ENCODE assay signal across 21 mouse cellular contexts in the genomic region with DNA sequence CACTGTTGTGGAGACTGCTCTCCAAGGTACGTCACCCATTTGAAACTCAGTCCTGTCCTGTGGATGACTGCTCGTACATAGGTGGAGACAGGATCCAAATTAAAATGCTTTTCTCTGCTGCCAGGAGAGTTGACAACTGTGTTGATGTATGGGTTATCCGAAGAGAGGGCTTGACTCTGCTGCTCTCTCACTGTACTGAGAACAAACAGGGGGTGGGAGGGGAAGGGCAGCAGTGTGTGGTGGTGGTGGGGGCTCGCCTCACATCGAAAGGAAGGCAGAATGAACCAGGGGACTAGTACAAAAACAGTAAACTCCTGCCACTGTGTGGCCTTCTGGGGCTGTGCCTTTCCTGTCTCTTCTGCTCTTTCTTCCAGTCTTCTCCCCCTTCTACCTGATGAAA.
DNase-seq lines count a peak whose midpoint lies in the region; ATAC-seq and TF ChIP-seq lines count a peak whose summit lies in the region.
"Had no signal": no experiment of that assay in that cellular context is flagged by ENCODE, and none has a peak within 500 bp of the region (broad histone marks: within the 10 kb centered on the region; RNA-seq: fewer than 3 reads in every experiment).

No protein-coding gene starts in this region.

- TF ChIP-seq CTCF in kidney, postnatal 0 days (IDR thresholded peaks at IDR 0.05; ENCODE audit: low read depth) = 0 out of 2 replicates have a peak, but pooled peaks have one; percentile 16

- no peaks in the 10 kb centered on the region for H3K9me3 ChIP-seq in hindbrain, embryonic 15.5 days
- no peaks in the 10 kb centered on the region for H3K9me3 ChIP-seq in hindbrain, embryonic 10.5 days
- H3K9me3 ChIP-seq in kidney, postnatal 0 days (replicated peaks; ENCODE audit: low read length) = no peaks in the 10 kb centered on the region
- H3K9me3 ChIP-seq in neural tube, embryonic 11.5 days (ENCODE audit: control insufficient read depth, low read length) = no peaks in the 10 kb centered on the region
- H3K9me3 ChIP-seq in neural tube, embryonic 15.5 days (replicated peaks) = no peaks in the 10 kb centered on the region
- H3K9me3 ChIP-seq: embryonic facial prominence, embryonic 12.5 days; limb, embryonic 10.5 days; megakaryocyte, embryonic 14.5 days had no signal

- WGBS in hindbrain, embryonic 15.5 days = 51% methylated on average over 5 of the region's 5 CpGs
- WGBS in hindbrain, embryonic 10.5 days = 50% methylated on average over 5 of the region's 5 CpGs
- 22% methylated on average over 5 of the region's 5 CpGs for WGBS in kidney, postnatal 0 days
- 63% methylated on average over 5 of the region's 5 CpGs for WGBS in neural tube, embryonic 11.5 days
- WGBS in neural tube, embryonic 15.5 days = 51% methylated on average over 5 of the region's 5 CpGs

- no peaks in the 10 kb centered on the region for H3K27me3 ChIP-seq in hindbrain, embryonic 15.5 days
- H3K27me3 ChIP-seq in hindbrain, embryonic 10.5 days (ENCODE audit: insufficient read depth, poor library complexity, severe bottlenecking) = no peaks in the 10 kb centered on the region
- no peaks in the 10 kb centered on the region for H3K27me3 ChIP-seq in kidney, postnatal 0 days (ENCODE audit: insufficient read depth, low read length)
- H3K27me3 ChIP-seq in neural tube, embryonic 11.5 days (ENCODE audit: control insufficient read depth, insufficient read depth, low read length) = no peaks in the 10 kb centered on the region
- H3K27me3 ChIP-seq in neural tube, embryonic 15.5 days (replicated peaks) = no peaks in the 10 kb centered on the region
- H3K27me3 ChIP-seq: embryonic facial prominence, embryonic 12.5 days; megakaryocyte, embryonic 14.5 days had no signal

- no peaks in the 10 kb centered on the region; the same call in none of the 2 replicates for H3K4me1 ChIP-seq in hindbrain, embryonic 15.5 days (replicated peaks)
- H3K4me1 ChIP-seq in hindbrain, embryonic 10.5 days (replicated peaks) = peaks cover 28% of the 10 kb centered on the region
- H3K4me1 ChIP-seq in kidney, postnatal 0 days (replicated peaks; ENCODE audit: insufficient read depth, low read length) = no peaks in the 10 kb centered on the region
- H3K4me1 ChIP-seq in neural tube, embryonic 11.5 days (ENCODE audit: control insufficient read depth, insufficient read depth, low read length) = no peaks in the 10 kb centered on the region
- H3K4me1 ChIP-seq in neural tube, embryonic 15.5 days = peaks cover 14% of the 10 kb centered on the region
- H3K4me1 ChIP-seq: embryonic facial prominence, embryonic 12.5 days had no signal

- H3K36me3 ChIP-seq in hindbrain, embryonic 15.5 days = no peaks in the 10 kb centered on the region
- H3K36me3 ChIP-seq in hindbrain, embryonic 10.5 days = no peaks in the 10 kb centered on the region
- H3K36me3 ChIP-seq in kidney, postnatal 0 days (ENCODE audit: insufficient read depth, low read length) = no peaks in the 10 kb centered on the region
- no peaks in the 10 kb centered on the region for H3K36me3 ChIP-seq in neural tube, embryonic 11.5 days (ENCODE audit: control insufficient read depth, insufficient read depth, low read length)
- no peaks in the 10 kb centered on the region for H3K36me3 ChIP-seq in neural tube, embryonic 15.5 days
- H3K36me3 ChIP-seq: embryonic facial prominence, embryonic 12.5 days; limb, embryonic 10.5 days had no signal

- no peak overlapping the region for H3K4me2 ChIP-seq in hindbrain, embryonic 15.5 days
- no peak overlapping the region for H3K4me2 ChIP-seq in kidney, postnatal 0 days (ENCODE audit: low read length)
- H3K4me2 ChIP-seq in neural tube, embryonic 11.5 days (ENCODE audit: low read depth) = no peak overlapping the region
- H3K4me2 ChIP-seq in neural tube, embryonic 15.5 days = no peak overlapping the region
- H3K4me2 ChIP-seq: embryonic facial prominence, embryonic 12.5 days had no signal

- peak; percentile 48; the same call in 1 of the 2 replicates for ATAC-seq in hindbrain, embryonic 15.5 days (ENCODE audit: low FRiP score, low read depth)
- no peak for ATAC-seq in kidney, postnatal 0 days (replicated peaks; ENCODE audit: low FRiP score, low read depth)
- ATAC-seq in neural tube, embryonic 11.5 days (ENCODE audit: insufficient read depth, low FRiP score, low TSS enrichment) = no peak
- ATAC-seq in neural tube, embryonic 15.5 days (ENCODE audit: low FRiP score) = no peak
- ATAC-seq: forebrain, embryonic 14.5 days; liver, postnatal 0 days had no signal

- no peak for DNase-seq in hindbrain, embryonic 10.5 days (ENCODE audit: low spot score)
- DNase-seq in kidney, postnatal 0 days (ENCODE audit: low spot score) = peak; percentile 44
- DNase-seq in kidney, postnatal 10 days = no peak
- DNase-seq in neural tube, embryonic 11.5 days (ENCODE audit: low spot score) = peak; percentile 17
- no peak for DNase-seq in right cerebral cortex, postnatal 10 days (ENCODE audit: low spot score in 2 of 2)
- DNase-seq: adrenal gland, adult 2 months; cerebellum, adult 8-10 months; gastrocnemius, postnatal 14 days; heart, adult 2 months; kidney, adult 9 months; liver, postnatal 0 days; lung, postnatal 14 days; retina, postnatal 1 day; right cerebral cortex, postnatal 4 days had no signal

- H3K9ac ChIP-seq in hindbrain, embryonic 15.5 days = no peak overlapping the region
- no peak overlapping the region for H3K9ac ChIP-seq in kidney, postnatal 0 days (ENCODE audit: low read depth, low read length)
- no peak overlapping the region for H3K9ac ChIP-seq in neural tube, embryonic 11.5 days (ENCODE audit: low read length)
- H3K9ac ChIP-seq in neural tube, embryonic 15.5 days (replicated peaks) = no peak overlapping the region
- H3K9ac ChIP-seq: embryonic facial prominence, embryonic 12.5 days; liver, postnatal 0 days had no signal

- no peak overlapping the region for H3K4me3 ChIP-seq in hindbrain, embryonic 15.5 days
- H3K4me3 ChIP-seq in hindbrain, embryonic 10.5 days = no peak overlapping the region
- no peak overlapping the region for H3K4me3 ChIP-seq in kidney, postnatal 0 days (replicated peaks; ENCODE audit: low read depth, low read length)
- H3K4me3 ChIP-seq in neural tube, embryonic 11.5 days (ENCODE audit: low read depth, low read length) = no peak overlapping the region
- H3K4me3 ChIP-seq in neural tube, embryonic 15.5 days (replicated peaks) = no peak overlapping the region
- H3K4me3 ChIP-seq: embryonic facial prominence, embryonic 12.5 days; erythroblast, embryonic 14.5 days; heart, adult 2 months; limb, embryonic 10.5 days; megakaryocyte, embryonic 14.5 days had no signal

- H3K27ac ChIP-seq in hindbrain, embryonic 15.5 days (replicated peaks) = no peak overlapping the region
- H3K27ac ChIP-seq in hindbrain, embryonic 10.5 days = no peak overlapping the region
- no peak overlapping the region for H3K27ac ChIP-seq in kidney, postnatal 0 days
- 0 out of 2 replicates have a peak overlapping the region, but pooled peaks have one; percentile 17 for H3K27ac ChIP-seq in neural tube, embryonic 11.5 days (ENCODE audit: low read depth, low read length)
- no peak overlapping the region for H3K27ac ChIP-seq in neural tube, embryonic 15.5 days (replicated peaks)
- H3K27ac ChIP-seq: embryonic facial prominence, embryonic 12.5 days; heart, adult 2 months; limb, embryonic 10.5 days had no signal

Comparison
In these comparisons a context has a peak if more than half of its experiments do, and no peak if none do; other contexts are left out.
1. DNase-seq: peak in kidney, postnatal 0 days (single experiment) and neural tube, embryonic 11.5 days (single experiment); none in hindbrain, embryonic 10.5 days (single experiment), kidney, postnatal 10 days (single experiment) and right cerebral cortex, postnatal 10 days (0 of 2).